Mouse (Mus musculus): ENCODE data around the gene Wdr53.
"Not testable (repeated sequence)": the region's sequence is repeated elsewhere in the genome, so short reads cannot be mapped to it uniquely, and the experiment has no call there.

Gene Wdr53

DNA sequence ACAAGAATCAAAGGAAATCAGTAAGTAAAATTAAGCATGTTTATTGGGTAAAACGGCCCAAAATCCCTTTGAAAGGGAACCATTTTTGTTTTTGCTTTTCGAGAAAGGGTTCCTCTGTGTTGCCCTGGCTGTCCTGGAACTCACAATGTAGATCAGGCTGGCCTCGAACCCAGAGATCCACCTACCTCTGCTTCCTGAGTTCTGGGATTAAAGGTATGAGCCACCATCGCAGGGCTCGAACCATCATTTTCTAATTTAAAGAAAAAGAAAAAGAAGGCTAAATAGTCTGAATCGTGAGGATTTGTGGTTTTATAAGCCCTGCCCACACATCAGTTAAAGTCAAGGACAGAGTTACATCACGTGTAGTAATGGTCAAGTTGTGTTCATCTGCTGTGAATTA is 31.4 kb downstream of the Wdr53 start:
- DNase-seq (ENCODE audit: low spot score): no peak

- DNase-seq (ENCODE audit: low spot score): no peak
These were observed 33.2 kb downstream of the Wdr53 start for GRCm38 (mm10) chr16:32280211-32280610.

DNA sequence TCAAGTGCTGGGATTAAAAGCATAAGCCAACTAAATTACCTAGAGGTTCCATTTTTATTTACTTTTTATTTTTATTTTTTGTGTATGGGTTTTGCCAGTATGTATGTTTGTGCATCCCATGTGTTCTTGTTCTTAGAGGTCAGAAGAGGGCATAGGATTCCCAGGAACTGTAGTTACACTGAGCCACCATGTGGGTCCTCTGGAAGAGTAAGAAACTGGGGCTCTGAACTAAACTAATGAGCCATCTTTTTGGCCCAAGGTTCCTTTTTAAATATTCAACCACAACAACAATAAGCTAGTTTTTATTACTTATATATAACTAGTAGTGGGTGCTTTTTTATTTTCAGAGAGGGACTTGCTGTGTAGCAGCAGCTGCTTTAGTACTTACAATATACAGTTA is 35.6 kb downstream of the Wdr53 start:
- DNase-seq (ENCODE audit: low spot score): no peak

- no peak for DNase-seq (ENCODE audit: low spot score)
These were observed 44.8 kb downstream of the Wdr53 start for GRCm38 (mm10) chr16:32291821-32292220.

GRCm38 (mm10) chr16:32299617-32300016 is 52.6 kb downstream of the Wdr53 start:
- DNase-seq (ENCODE audit: low spot score): not testable (repeated sequence)

GRCm38 (mm10) chr16:32303046-32303445 is 56.0 kb downstream of the Wdr53 start:
- no peak for DNase-seq (ENCODE audit: low spot score)

DNA sequence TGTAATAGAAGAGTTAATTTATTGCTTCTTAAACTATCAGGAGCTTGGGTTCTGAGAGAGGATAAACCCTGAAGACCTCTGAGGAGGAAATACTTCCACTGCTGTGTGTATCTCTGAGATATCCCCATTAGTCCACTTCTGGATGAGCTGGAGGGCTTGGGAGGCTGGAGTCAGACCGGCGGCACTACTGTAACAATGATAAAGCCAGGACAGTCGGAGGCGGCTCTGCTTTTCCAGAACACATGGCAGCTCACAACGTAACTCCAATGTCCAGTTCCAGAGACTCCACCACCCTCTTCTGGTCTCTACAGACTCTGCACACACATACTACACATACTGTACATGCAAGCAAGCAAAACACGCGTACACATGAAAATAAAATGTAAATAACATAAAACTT is 56.9 kb downstream of the Wdr53 start:
- DNase-seq (ENCODE audit: low spot score): no peak
